Mouse (Mus musculus): ENCODE data around the gene Cfap61. TPM values are rescaled to one million over a fixed set of nuclear protein-coding genes. Genes with fewer than 3 reads are reported as not detected.

Cfap61 gene
- polyA plus RNA-seq, 1 experiment from 2014 or later, result 1.3 TPM

DNA sequence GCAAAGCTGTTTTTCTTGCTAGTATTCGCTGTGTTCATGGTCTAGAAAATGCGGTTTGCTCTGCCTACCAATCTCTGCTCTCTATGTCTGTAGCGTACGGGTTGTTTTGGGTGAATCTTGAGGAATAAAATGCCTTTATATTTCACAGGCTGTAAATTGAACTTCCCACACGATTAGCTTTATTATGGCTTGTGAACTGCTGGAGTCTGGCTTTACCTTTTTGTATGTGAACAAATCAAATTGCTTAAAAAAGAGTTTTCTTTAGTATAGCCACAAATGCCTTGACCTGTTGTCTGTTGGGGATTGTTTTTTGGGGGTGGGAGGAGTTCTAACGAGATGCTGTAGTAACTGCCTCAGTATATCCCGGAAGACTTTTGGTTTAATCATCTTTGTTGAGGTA is 289.6 kb downstream of the Cfap61 start:
- WGBS, result 4% methylated on average over 7 of the region's 7 CpGs
- Histone ChIP-seq H3K9me3 (ENCODE audit: control insufficient read depth, low read length) (no peaks in the 10 kb centered on the region), H3K4me2 (ENCODE audit: low read length) (peak overlapping the region; percentile 86), H3K9ac (replicated peaks; ENCODE audit: low read depth, low read length) (peak overlapping the region; percentile 98), H3K36me3 (ENCODE audit: control insufficient read depth, insufficient read depth) (no peaks in the 10 kb centered on the region), H3K4me1 (replicated peaks; ENCODE audit: control insufficient read depth, insufficient read depth, low read length) (peaks cover 49% of the 10 kb centered on the region), H3K27me3 (replicated peaks; ENCODE audit: control insufficient read depth, insufficient read depth, low read length) (no peaks in the 10 kb centered on the region), H3K27ac (ENCODE audit: low read length) (peak overlapping the region; percentile 98), H3K4me3 (replicated peaks; ENCODE audit: low read length) (peak overlapping the region; percentile 91)
- no peak for ATAC-seq

DNA sequence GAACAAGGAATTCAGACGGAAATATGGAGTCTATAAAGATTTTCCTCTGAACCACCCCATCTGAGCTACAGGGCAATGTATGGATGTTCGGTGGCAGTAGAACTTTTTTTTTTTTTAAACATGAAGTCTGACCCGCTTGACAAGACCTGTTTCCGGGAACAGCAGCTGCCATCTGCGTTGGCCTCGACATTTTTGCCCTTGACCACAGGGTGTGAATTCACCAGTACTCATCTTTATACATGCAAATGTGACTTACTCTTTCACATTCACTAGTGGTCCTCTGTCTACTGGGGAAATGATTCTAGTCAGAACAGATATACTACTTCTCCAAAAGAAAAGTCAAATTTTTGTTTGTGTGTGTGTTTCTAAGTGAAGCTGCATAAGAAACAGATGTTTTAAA is 291.2 kb downstream of the Cfap61 start:
- 11% methylated on average over 6 of the region's 6 CpGs for whole genome bisulfite sequencing
- H3K36me3 ChIP-seq (ENCODE audit: control insufficient read depth, insufficient read depth), result no peaks in the 10 kb centered on the region
- peak overlapping the region; percentile 43 for H3K9ac ChIP-seq (replicated peaks; ENCODE audit: low read depth, low read length)
- ATAC-seq, result no peak
- H3K4me2 ChIP-seq (ENCODE audit: low read length), result peak overlapping the region; percentile 64
- H3K27ac ChIP-seq (ENCODE audit: low read length), result peak overlapping the region; percentile 23; the same call in 1 of the 2 replicates
- H3K9me3 ChIP-seq (ENCODE audit: control insufficient read depth, low read length), result no peaks in the 10 kb centered on the region
- no peaks in the 10 kb centered on the region for H3K27me3 ChIP-seq (replicated peaks; ENCODE audit: control insufficient read depth, insufficient read depth, low read length)
- peaks cover 38% of the 10 kb centered on the region for H3K4me1 ChIP-seq (replicated peaks; ENCODE audit: control insufficient read depth, insufficient read depth, low read length)
- H3K4me3 ChIP-seq (replicated peaks; ENCODE audit: low read length), result peak overlapping the region; percentile 91

DNA sequence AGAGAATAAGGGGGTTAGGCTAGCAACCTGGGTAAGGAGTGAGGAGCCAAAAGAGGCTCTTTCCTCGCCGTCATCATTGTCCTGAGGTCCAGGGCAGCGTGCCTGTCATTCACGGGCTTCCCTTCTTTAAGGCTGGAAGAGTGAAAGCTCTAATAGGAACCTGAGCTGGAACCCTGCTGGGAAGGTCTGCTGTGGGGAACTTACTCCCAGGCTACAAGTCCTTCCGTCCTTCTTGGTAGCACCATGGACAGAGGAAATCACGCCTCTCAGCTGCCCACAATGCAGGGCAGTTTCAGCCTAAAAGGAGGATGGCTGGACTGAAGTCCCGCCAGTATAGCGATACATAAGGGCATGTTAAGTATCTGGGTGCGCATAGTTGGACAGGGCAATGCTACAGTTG is 291.9 kb downstream of the Cfap61 start:
- no peaks in the 10 kb centered on the region for H3K27me3 ChIP-seq (replicated peaks; ENCODE audit: control insufficient read depth, insufficient read depth, low read length)
- no peaks in the 10 kb centered on the region for H3K9me3 ChIP-seq (ENCODE audit: control insufficient read depth, low read length)
- no peak overlapping the region for H3K27ac ChIP-seq (ENCODE audit: low read length)
- WGBS, result 13% methylated on average over 9 of the region's 9 CpGs
- ATAC-seq, result no peak
- no peaks in the 10 kb centered on the region for H3K36me3 ChIP-seq (ENCODE audit: control insufficient read depth, insufficient read depth)
- H3K4me1 ChIP-seq (replicated peaks; ENCODE audit: control insufficient read depth, insufficient read depth, low read length), result peaks cover 34% of the 10 kb centered on the region
- H3K4me3 ChIP-seq (replicated peaks; ENCODE audit: low read length), result no peak overlapping the region
- H3K9ac ChIP-seq (replicated peaks; ENCODE audit: low read depth, low read length), result no peak overlapping the region
- H3K4me2 ChIP-seq (ENCODE audit: low read length), result peak overlapping the region; percentile 64; the same call in 1 of the 2 replicates

DNA sequence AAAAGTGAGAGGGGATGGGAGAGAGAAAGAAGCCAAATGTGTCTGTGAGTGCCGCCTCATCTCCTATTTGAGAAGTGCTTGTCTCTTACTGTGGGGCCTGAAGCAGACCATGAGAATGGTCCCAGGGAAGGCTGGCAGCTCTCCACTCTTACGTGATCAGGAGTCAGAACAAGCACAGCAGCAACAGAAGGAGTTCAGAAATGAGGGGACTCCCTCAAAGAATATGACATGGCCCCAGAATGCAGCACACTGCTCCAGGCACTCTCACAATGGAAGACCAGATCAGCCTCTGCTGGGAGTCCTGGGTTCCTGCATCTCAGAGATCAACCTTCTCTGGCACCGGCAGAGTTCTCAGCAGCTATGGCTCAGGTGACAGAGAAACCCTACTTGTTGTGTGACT is 293.1 kb downstream of the Cfap61 start:
- Histone ChIP-seq H3K4me3 (replicated peaks; ENCODE audit: low read length) (no peak overlapping the region), H3K9ac (replicated peaks; ENCODE audit: low read depth, low read length) (no peak overlapping the region), H3K36me3 (ENCODE audit: control insufficient read depth, insufficient read depth) (no peaks in the 10 kb centered on the region), H3K4me1 (replicated peaks; ENCODE audit: control insufficient read depth, insufficient read depth, low read length) (peaks cover 34% of the 10 kb centered on the region), H3K4me2 (ENCODE audit: low read length) (no peak overlapping the region), H3K27ac (ENCODE audit: low read length) (no peak overlapping the region), H3K9me3 (ENCODE audit: control insufficient read depth, low read length) (no peaks in the 10 kb centered on the region), H3K27me3 (replicated peaks; ENCODE audit: control insufficient read depth, insufficient read depth, low read length) (no peaks in the 10 kb centered on the region)
- ATAC-seq, result no peak
- WGBS, result 51% methylated on average over 3 of the region's 3 CpGs

DNA sequence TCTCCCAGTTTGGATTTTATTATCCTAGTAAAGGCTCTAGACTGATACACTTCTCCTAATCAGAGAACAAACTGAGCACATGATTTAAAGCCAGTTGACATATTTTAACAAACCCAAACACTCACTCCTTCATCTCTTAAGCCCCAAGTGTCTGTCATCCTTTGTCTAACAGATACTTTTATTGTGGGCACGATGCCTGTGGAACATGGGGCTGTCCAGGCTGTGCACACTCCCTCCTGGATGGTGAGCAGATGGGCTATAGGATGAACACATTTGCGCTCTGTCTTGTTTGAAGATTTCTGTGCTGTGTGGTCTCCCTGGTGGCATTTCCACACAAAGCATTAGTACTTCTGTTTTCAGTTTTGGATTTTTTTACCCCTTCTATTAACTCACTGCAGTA is 293.9 kb downstream of the Cfap61 start:
- ATAC-seq, result no peak
- Histone ChIP-seq H3K9me3 (ENCODE audit: control insufficient read depth, low read length) (0 out of 2 replicates have a peak, but pooled peaks cover 3% of the 10 kb centered on the region), H3K9ac (replicated peaks; ENCODE audit: low read depth, low read length) (no peak overlapping the region), H3K4me2 (ENCODE audit: low read length) (no peak overlapping the region), H3K4me3 (replicated peaks; ENCODE audit: low read length) (no peak overlapping the region), H3K27me3 (replicated peaks; ENCODE audit: control insufficient read depth, insufficient read depth, low read length) (no peaks in the 10 kb centered on the region), H3K4me1 (replicated peaks; ENCODE audit: control insufficient read depth, insufficient read depth, low read length) (peaks cover 33% of the 10 kb centered on the region), H3K36me3 (ENCODE audit: control insufficient read depth, insufficient read depth) (no peaks in the 10 kb centered on the region), H3K27ac (ENCODE audit: low read length) (no peak overlapping the region)
- WGBS, result 56% methylated on average over 2 of the region's 2 CpGs

DNA sequence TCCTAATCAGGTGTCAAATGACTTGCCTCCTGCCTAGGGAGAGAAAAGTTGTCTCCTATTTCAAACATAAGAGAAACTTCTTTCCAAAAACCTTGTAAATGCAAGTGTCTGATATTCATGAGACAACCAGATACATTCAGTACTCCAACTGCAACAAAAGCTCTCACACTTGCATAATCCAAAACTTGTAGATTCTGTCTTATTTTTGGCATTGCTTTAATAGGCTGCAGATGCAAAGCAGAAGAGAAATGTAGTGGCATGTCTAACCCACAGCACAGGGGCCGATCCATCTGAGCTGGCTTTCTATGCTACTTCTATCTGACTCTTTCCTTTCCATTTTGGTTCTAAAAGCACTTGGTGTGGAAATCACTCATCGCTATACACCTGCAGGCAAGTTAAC is 296.9 kb downstream of the Cfap61 start:
- Histone ChIP-seq H3K4me1 (replicated peaks; ENCODE audit: control insufficient read depth, insufficient read depth, low read length) (peaks cover 13% of the 10 kb centered on the region), H3K27me3 (replicated peaks; ENCODE audit: control insufficient read depth, insufficient read depth, low read length) (no peaks in the 10 kb centered on the region), H3K9me3 (ENCODE audit: control insufficient read depth, low read length) (0 out of 2 replicates have a peak, but pooled peaks cover 3% of the 10 kb centered on the region), H3K9ac (replicated peaks; ENCODE audit: low read depth, low read length) (no peak overlapping the region), H3K4me2 (ENCODE audit: low read length) (no peak overlapping the region), H3K27ac (ENCODE audit: low read length) (no peak overlapping the region), H3K4me3 (replicated peaks; ENCODE audit: low read length) (no peak overlapping the region), H3K36me3 (ENCODE audit: control insufficient read depth, insufficient read depth) (no peaks in the 10 kb centered on the region)
- WGBS, result 87% methylated on average over 2 of the region's 2 CpGs
- ATAC-seq, result no peak

DNA sequence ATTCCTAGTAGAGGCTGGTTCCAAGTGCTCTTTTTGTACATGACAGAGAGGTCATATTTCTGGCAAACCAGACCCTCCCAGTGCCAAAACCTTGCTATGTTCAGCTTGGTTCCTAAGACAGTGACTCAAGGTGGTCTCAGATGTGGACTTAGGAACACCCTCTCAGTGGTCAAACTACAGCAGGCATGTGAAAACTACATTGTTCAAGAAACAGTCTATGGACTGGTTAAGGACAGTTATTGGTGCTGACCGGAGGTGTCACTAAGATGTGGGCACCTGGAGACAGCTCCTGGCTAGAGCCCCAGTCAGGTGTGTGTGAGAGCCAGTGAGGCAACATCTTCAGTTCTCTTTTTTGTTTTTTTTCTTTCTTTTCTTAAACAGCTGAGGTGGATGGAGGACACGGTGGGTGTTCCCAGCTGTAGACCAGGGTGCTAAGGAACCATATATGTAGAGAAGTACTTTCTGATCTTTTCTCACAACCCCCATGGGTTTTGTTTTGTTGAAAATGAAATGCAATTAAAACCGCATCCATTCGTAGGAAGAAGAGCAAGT is 304.7 kb downstream of the Cfap61 start:
- H3K9me3 ChIP-seq (ENCODE audit: control insufficient read depth, low read length), result no peaks in the 10 kb centered on the region
- no peak overlapping the region for H3K4me2 ChIP-seq (ENCODE audit: low read length)
- H3K4me1 ChIP-seq (replicated peaks; ENCODE audit: control insufficient read depth, insufficient read depth, low read length), result no peaks in the 10 kb centered on the region
- no peak for ATAC-seq
- no peak overlapping the region for H3K4me3 ChIP-seq (replicated peaks; ENCODE audit: low read length)
- no peak overlapping the region for H3K9ac ChIP-seq (replicated peaks; ENCODE audit: low read depth, low read length)
- no peak overlapping the region for H3K27ac ChIP-seq (ENCODE audit: low read length)
- H3K27me3 ChIP-seq (replicated peaks; ENCODE audit: control insufficient read depth, insufficient read depth, low read length), result no peaks in the 10 kb centered on the region
- 90% methylated on average over 4 of the region's 4 CpGs for WGBS
- no peaks in the 10 kb centered on the region for H3K36me3 ChIP-seq (ENCODE audit: control insufficient read depth, insufficient read depth)

DNA sequence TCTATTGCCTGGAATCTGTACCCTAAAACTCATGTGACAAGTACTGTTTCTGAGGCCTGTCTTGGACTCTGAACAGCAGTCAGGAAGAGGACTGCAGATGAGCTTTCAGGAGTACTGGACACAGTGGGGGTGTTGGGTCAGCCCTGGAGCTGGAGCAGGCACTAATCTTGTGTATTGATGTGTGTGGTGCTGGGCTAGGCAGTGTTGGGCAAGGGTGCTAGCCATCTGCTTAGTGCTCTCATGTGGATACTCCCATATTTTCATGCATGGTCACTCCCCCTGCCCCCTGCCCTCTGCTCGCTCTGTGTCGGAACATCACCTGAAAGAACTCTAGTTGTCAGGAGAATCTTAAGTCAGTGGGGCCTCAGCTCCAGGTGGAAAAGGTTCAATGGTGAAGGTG is 309.5 kb downstream of the Cfap61 start:
- ATAC-seq, result no peak
- Histone ChIP-seq H3K9me3 (ENCODE audit: control insufficient read depth, low read length) (no peaks in the 10 kb centered on the region), H3K4me3 (replicated peaks; ENCODE audit: low read length) (no peak overlapping the region), H3K4me1 (replicated peaks; ENCODE audit: control insufficient read depth, insufficient read depth, low read length) (no peaks in the 10 kb centered on the region), H3K36me3 (ENCODE audit: control insufficient read depth, insufficient read depth) (no peaks in the 10 kb centered on the region), H3K9ac (replicated peaks; ENCODE audit: low read depth, low read length) (no peak overlapping the region), H3K27ac (ENCODE audit: low read length) (no peak overlapping the region), H3K4me2 (ENCODE audit: low read length) (no peak overlapping the region), H3K27me3 (replicated peaks; ENCODE audit: control insufficient read depth, insufficient read depth, low read length) (no peaks in the 10 kb centered on the region)
- WGBS, result 97% methylated on average over 2 of the region's 2 CpGs

DNA sequence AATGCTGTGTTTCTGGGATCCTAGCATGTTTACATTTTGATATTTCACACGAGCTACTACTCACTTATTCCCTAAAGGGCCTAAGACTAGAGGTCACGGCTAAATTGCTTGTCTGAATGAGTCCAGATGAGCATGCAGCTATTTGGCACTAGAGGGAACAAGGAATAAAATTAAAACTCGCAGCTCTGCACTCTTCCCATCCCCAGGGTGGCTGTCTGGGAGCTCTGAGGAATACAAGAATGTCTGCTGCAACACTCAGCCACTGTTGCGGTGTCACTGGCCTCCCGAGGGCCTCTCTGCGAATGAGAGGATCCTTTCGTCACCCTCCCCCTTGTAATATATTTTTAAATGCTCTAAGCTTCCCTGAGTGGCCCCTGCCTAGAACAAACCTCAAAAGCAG is 310.8 kb downstream of the Cfap61 start:
- 78% methylated on average over 7 of the region's 7 CpGs for WGBS
- H3K27ac ChIP-seq (ENCODE audit: low read length), result no peak overlapping the region
- no peak overlapping the region for H3K9ac ChIP-seq (replicated peaks; ENCODE audit: low read depth, low read length)
- H3K4me2 ChIP-seq (ENCODE audit: low read length), result no peak overlapping the region
- H3K4me1 ChIP-seq (replicated peaks; ENCODE audit: control insufficient read depth, insufficient read depth, low read length), result no peaks in the 10 kb centered on the region
- no peak for ATAC-seq
- H3K36me3 ChIP-seq (ENCODE audit: control insufficient read depth, insufficient read depth), result no peaks in the 10 kb centered on the region
- H3K9me3 ChIP-seq (ENCODE audit: control insufficient read depth, low read length), result no peaks in the 10 kb centered on the region
- no peak overlapping the region for H3K4me3 ChIP-seq (replicated peaks; ENCODE audit: low read length)
- no peaks in the 10 kb centered on the region for H3K27me3 ChIP-seq (replicated peaks; ENCODE audit: control insufficient read depth, insufficient read depth, low read length)
